Mouse (Mus musculus) left cerebral cortex, adult 6 months (tissue): Measurements from ENCODE around the gene 1810010D01Rik. TPM values are rescaled to one million over a fixed set of nuclear protein-coding genes. Genes with fewer than 3 reads are reported as not detected.

Experiments used
- long read RNA-seq, 2 experiments: library from polyadenylated mRNA; unstranded; transcript quantifications; one replicate each; pipeline ENCODE4 v2.0.0; 2019 to 2020
- polyA plus RNA-seq: library from polyadenylated mRNA; unstranded; fragments of <200 nt; fragmentation: Nextera tagmentation; gene quantifications from 2 replicates; pipeline ENCODE4 v1.2.3, GENCODE M21; 2021

The 1810010D01Rik gene
- polyA plus RNA-seq = not detected in 2 replicates
- long read RNA-seq, experiment 1 = 0 reads
- long read RNA-seq, experiment 2 = 0 reads

DNA sequence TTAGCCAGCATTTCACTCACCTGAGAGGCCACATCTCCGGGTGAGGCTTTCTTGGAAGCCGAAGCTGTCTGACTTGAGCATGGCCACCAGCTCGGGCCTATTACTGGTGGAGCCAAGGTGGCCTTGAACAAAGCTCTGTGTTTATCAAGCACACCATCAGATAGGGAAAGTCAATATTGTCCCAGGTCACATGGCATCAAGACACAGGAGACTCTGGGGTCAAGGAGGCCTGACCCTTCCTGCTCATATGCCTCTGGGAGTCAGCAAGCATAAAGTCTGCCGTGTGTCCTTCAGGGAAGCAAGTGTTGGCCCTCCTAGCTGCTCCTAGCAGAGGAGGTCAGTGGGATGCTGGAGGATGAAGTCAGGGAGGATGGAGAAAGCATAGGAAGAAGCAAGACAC lies at the start of gene 1810010D01Rik:
Gene 1810010D01Rik, minus strand, starts transcription at position 114 of the 400 bp plus-strand sequence.

Other genes starting within 250 kb of the 1810010D01Rik start
- gene Tpcn2, start 75.9 kb upstream of the 1810010D01Rik start, polyA plus RNA-seq = 0.53 and 0.58 TPM in 2 replicates
- 0.86 and 1.0 TPM in 2 replicates for gene Mrgprf, start 92.7 kb upstream of the 1810010D01Rik start, polyA plus RNA-seq
- not detected in 2 replicates for gene Mrgprd, start 106.7 kb upstream of the 1810010D01Rik start, polyA plus RNA-seq